Mouse (Mus musculus) erythroblast, embryonic 14.5 days (primary cell): Measurements from ENCODE around the gene Cchcr1. TPM values are rescaled to one million over a fixed set of nuclear protein-coding genes. Genes with fewer than 3 reads are reported as not detected.

ENCODE experiments used
- H3K27me3 ChIP-seq: 2 replicates; pipeline ENCODE4 v1.6.1; 2012; ENCODE audit warnings: inconsistent platforms; ENCODE audit not compliant: control insufficient read depth
- H3K36me3 ChIP-seq: 2 replicates; pipeline ENCODE4 v1.6.1; 2012; ENCODE audit warnings: mild to moderate bottlenecking, inconsistent platforms; ENCODE audit not compliant: control insufficient read depth
- H3K4me1 ChIP-seq: 2 replicates; pipeline ENCODE4 v1.6.1; 2012; ENCODE audit warnings: inconsistent platforms; ENCODE audit not compliant: control insufficient read depth
- H3K4me3 ChIP-seq: replicated peaks from 2 replicates; pipeline ENCODE3; 2012; ENCODE audit warnings: moderate library complexity, mild to moderate bottlenecking, inconsistent platforms
- H3K9me3 ChIP-seq: 2 replicates; pipeline ENCODE4 v1.6.1; 2012; ENCODE audit warnings: low read length, inconsistent platforms, mixed read lengths; ENCODE audit not compliant: control insufficient read depth
- GATA1 ChIP-seq: IDR thresholded peaks from 2 replicates; pipeline ENCODE4 v1.6.1; 2012; ENCODE audit warnings: low read length, inconsistent platforms, mixed read lengths
- TAL1 ChIP-seq: IDR thresholded peaks from 3 replicates; pipeline ENCODE4 v1.6.1; 2012; ENCODE audit warnings: low read length, inconsistent platforms, mixed read lengths
- polyA plus RNA-seq: library from polyadenylated mRNA; stranded (reverse); fragments of >175 nt; gene quantifications from 2 replicates; pipeline ENCODE4 v1.2.3, GENCODE M21; 2012

Cchcr1 gene
- polyA plus RNA-seq, 1 experiment = 4.9 TPM

DNA sequence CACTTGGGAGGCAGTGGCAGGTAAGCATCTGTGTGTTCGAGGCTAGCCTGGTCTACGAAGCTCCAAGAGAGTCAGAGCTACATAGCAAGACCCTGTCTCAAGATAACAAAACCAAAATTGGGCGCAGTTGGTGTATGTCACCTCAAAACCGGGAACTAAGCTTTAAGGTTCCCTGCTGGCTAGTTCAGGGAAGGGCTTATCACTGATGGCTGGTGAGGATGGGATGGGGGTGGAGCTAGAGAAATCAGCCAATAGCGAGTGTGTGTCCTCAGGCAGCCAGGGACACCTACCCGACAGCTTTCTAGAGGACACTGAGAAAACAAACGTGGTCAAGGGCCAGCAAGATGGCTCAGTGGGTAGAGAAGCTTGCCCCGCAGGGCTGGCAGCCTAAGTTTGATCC is 41.3 kb downstream of the Cchcr1 start:
- no peak overlapping the region for H3K4me3 ChIP-seq
- H3K27me3 ChIP-seq = no peaks in the 10 kb centered on the region
- no peaks in the 10 kb centered on the region for H3K4me1 ChIP-seq
- H3K36me3 ChIP-seq = no peaks in the 10 kb centered on the region
- H3K9me3 ChIP-seq = peaks cover 2% of the 10 kb centered on the region; the same call in 1 of the 2 replicates
- TF ChIP-seq GATA1 (no peak), TAL1 (no peak)

DNA sequence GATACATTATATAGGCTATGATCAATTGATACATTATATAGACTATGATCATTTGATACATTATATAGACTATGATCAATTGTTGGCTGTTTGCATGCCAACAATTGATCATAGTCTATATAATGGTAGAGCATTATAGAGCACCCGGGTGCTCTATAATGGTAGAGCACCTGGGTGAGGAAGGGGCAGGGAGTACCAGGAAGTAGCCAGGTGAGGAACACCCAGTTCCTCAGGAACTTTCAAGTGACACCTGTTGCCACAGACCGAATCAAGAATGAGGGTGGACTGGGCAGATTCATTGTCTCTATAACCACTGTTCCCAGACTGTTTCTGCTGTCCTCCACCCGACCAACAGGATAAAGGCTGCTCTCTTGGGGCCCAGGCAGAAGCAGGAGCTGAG is 50.2 kb downstream of the Cchcr1 start, which contains the start of gene 2300002M23Rik:
2300002M23Rik (plus strand) TSS at position 301 of the 400 bp plus-strand sequence.
- no peak within 1 kb of the TSS for H3K4me3 ChIP-seq
- H3K27me3 ChIP-seq = peaks cover 26% of the 10 kb centered on the region
- peaks cover 2% of the 10 kb centered on the region; the same call in 1 of the 2 replicates for H3K9me3 ChIP-seq
- no peak for TF ChIP-seq GATA1
- no peaks in the 10 kb centered on the region for H3K36me3 ChIP-seq
- H3K4me1 ChIP-seq = no peaks in the 10 kb centered on the region

DNA sequence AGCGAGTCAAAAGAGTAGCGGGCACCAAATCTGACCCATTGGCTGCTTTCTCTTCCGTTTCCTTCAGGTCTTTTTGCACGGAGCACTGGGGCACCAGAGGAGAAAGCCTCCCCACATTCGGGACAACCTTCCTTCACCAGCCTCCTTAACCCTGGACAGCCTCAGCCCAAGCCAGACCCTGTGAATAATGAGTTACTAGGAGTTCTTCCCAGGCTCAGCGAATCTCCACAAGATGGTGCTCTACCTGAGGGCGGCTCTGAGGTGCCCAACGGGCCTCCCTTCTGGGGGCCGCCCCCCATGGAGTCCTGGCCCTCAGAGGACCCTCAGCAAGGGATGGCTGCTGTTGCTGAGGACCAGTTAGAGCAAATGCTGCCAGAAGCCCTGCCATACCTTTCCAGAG is 50.9 kb downstream of the Cchcr1 start:
- Histone ChIP-seq H3K36me3 (no peaks in the 10 kb centered on the region), H3K9me3 (peaks cover 2% of the 10 kb centered on the region; the same call in 1 of the 2 replicates), H3K4me3 (no peak overlapping the region), H3K27me3 (peaks cover 26% of the 10 kb centered on the region), H3K4me1 (no peaks in the 10 kb centered on the region)
- no peak for TF ChIP-seq GATA1
- no peak for TF ChIP-seq TAL1

DNA sequence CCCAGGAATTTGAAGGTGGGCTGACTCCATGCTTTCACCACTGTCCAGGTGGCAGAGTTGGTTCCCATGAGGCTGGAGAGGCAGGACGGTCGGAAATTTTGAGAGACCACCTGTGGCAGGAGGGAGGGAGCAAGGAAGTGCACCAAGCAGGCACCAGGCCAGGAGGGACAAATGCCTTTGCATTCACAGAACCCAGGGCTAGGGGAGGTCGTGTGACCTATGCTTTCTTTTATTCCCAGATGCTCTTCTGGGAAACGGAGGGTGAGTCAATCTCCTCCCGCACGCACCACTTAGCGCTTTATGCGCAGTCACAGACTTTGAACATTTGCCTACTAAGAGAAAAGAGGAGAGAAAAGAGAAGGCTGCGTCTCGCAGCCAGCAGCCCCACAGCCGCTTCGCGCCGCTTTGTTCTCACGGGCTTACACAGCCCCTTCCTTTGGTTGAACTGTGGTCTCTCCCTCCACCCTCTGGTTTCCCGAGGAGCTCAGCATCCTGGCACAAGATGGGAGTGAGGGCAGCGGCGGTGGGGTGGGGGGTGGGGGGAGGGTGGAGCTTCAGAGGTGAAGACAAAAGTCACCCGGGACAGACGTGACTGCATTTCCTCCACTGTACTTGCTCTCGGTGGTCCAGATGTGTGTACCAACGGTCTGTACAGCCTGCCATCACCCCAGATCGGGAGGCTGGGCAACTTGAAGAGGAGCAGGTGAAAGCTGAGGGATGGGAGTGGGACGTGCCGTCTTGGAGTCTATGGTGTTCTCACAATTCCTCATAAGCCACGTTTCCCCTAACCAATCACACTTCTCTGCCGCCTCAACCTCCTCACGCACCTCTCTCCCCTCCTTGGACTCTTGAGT is 52.4 kb downstream of the Cchcr1 start:
- no peak for TF ChIP-seq GATA1
- no peak for TF ChIP-seq TAL1
- peaks cover 28% of the 10 kb centered on the region for H3K27me3 ChIP-seq
- H3K9me3 ChIP-seq = peaks cover 2% of the 10 kb centered on the region; the same call in 1 of the 2 replicates
- H3K4me3 ChIP-seq = no peak overlapping the region
- H3K4me1 ChIP-seq = no peaks in the 10 kb centered on the region
- no peaks in the 10 kb centered on the region for H3K36me3 ChIP-seq

DNA sequence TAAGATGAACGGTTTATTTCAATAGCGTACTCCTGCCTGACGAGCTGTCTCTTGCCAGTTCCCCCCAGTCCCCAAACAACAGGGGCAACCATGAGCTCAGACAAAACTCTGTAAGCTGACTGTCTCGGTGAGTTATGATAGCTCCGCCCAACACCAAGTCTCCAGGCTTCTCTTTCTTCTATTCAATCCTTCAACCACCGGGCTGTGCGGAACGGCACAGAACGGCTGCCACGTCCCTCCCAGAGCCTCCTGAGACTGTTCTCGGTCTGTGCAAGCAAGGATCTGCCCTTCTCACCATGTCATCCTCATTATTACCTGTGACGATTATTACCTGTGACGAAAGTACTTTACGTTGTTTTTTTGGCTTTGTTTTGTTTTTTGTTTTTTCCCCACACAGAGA is 53.9 kb downstream of the Cchcr1 start:
- peaks cover 36% of the 10 kb centered on the region for H3K27me3 ChIP-seq
- TF ChIP-seq TAL1 = no peak
- TF ChIP-seq GATA1 = no peak
- no peaks in the 10 kb centered on the region for H3K36me3 ChIP-seq
- H3K4me1 ChIP-seq = no peaks in the 10 kb centered on the region
- no peak overlapping the region for H3K4me3 ChIP-seq
- H3K9me3 ChIP-seq = peaks cover 2% of the 10 kb centered on the region; the same call in 1 of the 2 replicates

DNA sequence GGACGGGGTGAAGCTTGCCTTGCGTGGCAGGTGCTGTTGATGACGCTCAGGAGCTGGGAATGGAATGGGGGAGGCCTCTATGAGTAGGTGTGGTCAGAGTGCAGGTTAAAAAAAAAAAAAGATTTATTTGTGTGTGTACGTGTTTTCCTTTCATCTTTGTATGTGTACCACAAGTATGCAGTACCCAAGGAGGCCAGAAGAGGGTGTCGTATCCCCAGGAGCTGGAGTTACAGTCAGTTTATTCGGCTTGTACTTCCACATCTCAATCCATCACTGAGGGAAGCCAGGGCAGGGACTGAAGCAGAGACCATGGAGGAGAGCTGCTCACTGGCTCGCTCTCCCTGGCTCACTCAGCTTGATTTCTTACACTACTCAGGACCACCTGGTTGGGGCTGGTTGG is 54.6 kb downstream of the Cchcr1 start:
- peaks cover 2% of the 10 kb centered on the region; the same call in 1 of the 2 replicates for H3K9me3 ChIP-seq
- TF ChIP-seq TAL1 (no peak), GATA1 (no peak)
- H3K27me3 ChIP-seq = peaks cover 40% of the 10 kb centered on the region
- H3K4me1 ChIP-seq = no peaks in the 10 kb centered on the region
- no peaks in the 10 kb centered on the region for H3K36me3 ChIP-seq
- no peak overlapping the region for H3K4me3 ChIP-seq

DNA sequence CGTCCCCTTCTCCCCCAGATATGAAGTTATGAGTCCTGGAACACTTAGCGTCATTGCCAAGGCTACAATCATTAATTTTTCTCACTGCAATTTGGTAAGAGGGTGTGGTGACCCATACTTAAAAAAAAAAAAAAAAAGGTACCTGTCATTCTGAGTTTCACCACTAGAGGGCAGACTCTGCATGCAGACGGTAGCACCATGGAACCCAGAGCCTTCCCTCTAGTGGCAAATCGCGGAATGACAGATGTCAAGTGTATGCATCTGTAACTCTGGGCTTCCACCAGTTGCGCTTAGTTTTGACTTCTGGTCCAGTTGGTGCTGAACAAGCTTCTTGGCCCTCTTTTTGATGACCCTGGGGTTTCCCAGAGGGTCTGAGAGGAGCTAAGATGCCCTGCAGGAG is 61.3 kb downstream of the Cchcr1 start:
- Histone ChIP-seq H3K4me3 (no peak overlapping the region), H3K36me3 (no peaks in the 10 kb centered on the region), H3K4me1 (no peaks in the 10 kb centered on the region), H3K9me3 (no peaks in the 10 kb centered on the region), H3K27me3 (peaks cover 18% of the 10 kb centered on the region)
- TF ChIP-seq TAL1 (no peak), GATA1 (no peak)

Other genes starting within 250 kb of the Cchcr1 start
- not detected in 2 replicates for gene H2-Q1, start 196.7 kb upstream of the Cchcr1 start, polyA plus RNA-seq
- not detected in 2 replicates for gene H2-Q2, start 174.9 kb upstream of the Cchcr1 start, polyA plus RNA-seq
- 0.50 and 0.56 TPM in 2 replicates for gene H2-Q4, start 137.5 kb upstream of the Cchcr1 start, polyA plus RNA-seq
- 0.09 TPM in 1 of 2 replicates, not detected in the other for gene H2-Q6, start 92.2 kb upstream of the Cchcr1 start, polyA plus RNA-seq
- 0.03 and 0.13 TPM in 2 replicates for gene H2-Q7, start 77.9 kb upstream of the Cchcr1 start, polyA plus RNA-seq
- 0.08 and 0.09 TPM in 2 replicates for gene H2-Q10, start 47.0 kb upstream of the Cchcr1 start, polyA plus RNA-seq
- gene Pou5f1, start 11.1 kb upstream of the Cchcr1 start, polyA plus RNA-seq = 0.05 TPM in 1 of 2 replicates, not detected in the other
- 29.1 and 33.5 TPM in 2 replicates for gene Tcf19, start 276 bp upstream of the Cchcr1 start, polyA plus RNA-seq
- gene Psors1c2, start 16.1 kb downstream of the Cchcr1 start, polyA plus RNA-seq = 0.40 and 0.51 TPM in 2 replicates
- 0.02 TPM in 1 of 2 replicates, not detected in the other for gene Cdsn, start 35.0 kb downstream of the Cchcr1 start, polyA plus RNA-seq
- not detected in 2 replicates for gene 2300002M23Rik, start 50.4 kb downstream of the Cchcr1 start, polyA plus RNA-seq
- gene Sfta2, start 84.4 kb downstream of the Cchcr1 start, polyA plus RNA-seq = not detected in 2 replicates
- gene Gm9573, start 109.5 kb downstream of the Cchcr1 start, polyA plus RNA-seq = not detected in 2 replicates
- gene Mucl3, start 126.6 kb downstream of the Cchcr1 start, polyA plus RNA-seq = not detected in 2 replicates
- 1.9 and 2.6 TPM in 2 replicates for gene Vars2, start 150.5 kb downstream of the Cchcr1 start, polyA plus RNA-seq
- gene Gtf2h4, start 156.6 kb downstream of the Cchcr1 start, polyA plus RNA-seq = 1.1 and 1.3 TPM in 2 replicates
- gene Ddr1, start 187.5 kb downstream of the Cchcr1 start, polyA plus RNA-seq = not detected in 2 replicates